In the genomic region with DNA sequence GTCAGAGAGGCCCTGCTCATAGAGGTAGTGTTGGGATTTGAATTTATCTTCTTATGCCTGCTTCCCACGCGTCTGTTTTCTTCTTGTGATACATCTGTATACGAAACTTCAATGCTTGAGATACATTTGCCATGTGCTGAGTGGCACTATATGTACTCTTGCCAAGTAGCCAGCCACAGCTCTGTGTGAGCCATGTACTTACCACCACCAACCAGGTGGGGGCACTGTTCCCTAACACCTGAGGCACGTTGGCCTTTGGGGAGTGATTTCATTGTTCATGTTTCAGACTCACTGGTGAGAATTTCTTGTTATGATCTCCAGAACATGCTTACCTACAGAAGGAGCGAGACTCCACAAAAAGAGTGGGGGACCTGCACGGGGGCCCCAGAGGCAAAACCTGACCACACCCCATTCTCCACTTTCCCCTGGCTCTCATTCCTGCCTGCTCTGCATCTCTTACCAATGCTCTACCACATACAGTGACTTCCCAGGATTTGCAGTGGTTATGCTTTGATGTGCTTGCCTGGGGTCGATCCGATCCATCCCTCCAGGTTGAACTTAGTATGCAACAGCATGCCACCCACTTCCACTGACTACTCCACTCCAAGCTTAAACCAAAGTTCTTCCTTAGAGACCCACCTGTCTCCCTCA, we compare ENCODE assay signal across 9 mouse cellular contexts. TPM values are rescaled to one million over a fixed set of nuclear protein-coding genes. Genes with fewer than 3 reads are reported as not detected.
A peak's percentile ranks its signal among the peaks of the same experiment; 100 is the strongest.
DNase-seq lines count a peak whose midpoint lies in the region; ATAC-seq lines count a peak whose summit lies in the region.
"Had no signal": no experiment of that assay in that cellular context is flagged by ENCODE, and none has a peak within 500 bp of the region (broad histone marks: within the 10 kb centered on the region; RNA-seq: fewer than 3 reads in every experiment).

No protein-coding gene starts in this region.

- no peak overlapping the region for H3K9ac ChIP-seq in embryonic facial prominence, embryonic 14.5 days (ENCODE audit: low read depth, low read length)

- no peaks in the 10 kb centered on the region for H3K4me1 ChIP-seq in embryonic facial prominence, embryonic 14.5 days (ENCODE audit: control insufficient read depth, insufficient read depth, low read length)
- no peaks in the 10 kb centered on the region for H3K4me1 ChIP-seq in heart, embryonic 10.5 days

- H3K9me3 ChIP-seq in embryonic facial prominence, embryonic 14.5 days (ENCODE audit: control insufficient read depth, low read length), result no peaks in the 10 kb centered on the region
- H3K9me3 ChIP-seq in heart, embryonic 10.5 days, result no peaks in the 10 kb centered on the region

- peak; percentile 39 to 49 for DNase-seq in adrenal gland, postnatal 4 days (ENCODE audit: low spot score in 2 of 2)
- DNase-seq in embryonic facial prominence, embryonic 14.5 days (ENCODE audit: low spot score), result peak; percentile 70
- peak; percentile 80 for DNase-seq in heart, embryonic 10.5 days (ENCODE audit: low spot score)
- peak; percentile 65 to 89 for DNase-seq in kidney, postnatal 36 days
- peak; percentile 74 to 78 for DNase-seq in lung, adult 18-20 months
- peak; percentile 89 for DNase-seq in testis, postnatal 10 days (ENCODE audit: low spot score)

- 21% methylated on average over 8 of the region's 8 CpGs for WGBS in embryonic facial prominence, embryonic 14.5 days
- 26% methylated on average over 8 of the region's 8 CpGs for WGBS in heart, embryonic 10.5 days

- no peaks in the 10 kb centered on the region for H3K36me3 ChIP-seq in embryonic facial prominence, embryonic 14.5 days (ENCODE audit: control insufficient read depth, insufficient read depth, low read length)
- no peaks in the 10 kb centered on the region for H3K36me3 ChIP-seq in heart, embryonic 10.5 days

- ATAC-seq in CD4-positive, CD25-positive, alpha-beta regulatory T cell, adult 4 months, result peak; percentile 85
- ATAC-seq in embryonic facial prominence, embryonic 14.5 days (ENCODE audit: low read depth), result 0 out of 2 replicates have a peak, but pooled peaks have one; percentile 53
- ATAC-seq in neutrophil, adult 5-6 weeks (ENCODE audit: extremely low read depth, insufficient number of reproducible peaks, low FRiP score, poor library complexity, severe bottlenecking), result peak; percentile 72

- no peak overlapping the region for H3K4me2 ChIP-seq in embryonic facial prominence, embryonic 14.5 days (ENCODE audit: low read depth, low read length)

- H3K27me3 ChIP-seq in embryonic facial prominence, embryonic 14.5 days (replicated peaks; ENCODE audit: control insufficient read depth, insufficient read depth, low read length), result no peaks in the 10 kb centered on the region
- H3K27me3 ChIP-seq in heart, embryonic 10.5 days (ENCODE audit: insufficient read depth, poor library complexity, severe bottlenecking), result peaks cover 8% of the 10 kb centered on the region; the same call in 1 of the 2 replicates

- H3K4me3 ChIP-seq in embryonic facial prominence, embryonic 14.5 days (ENCODE audit: low read depth, low read length), result no peak overlapping the region
- H3K4me3 ChIP-seq in heart, embryonic 10.5 days, result no peak overlapping the region
- H3K4me3 ChIP-seq: erythroblast, embryonic 14.5 days had no signal

- H3K27ac ChIP-seq in embryonic facial prominence, embryonic 14.5 days (replicated peaks; ENCODE audit: low read depth, low read length), result no peak overlapping the region
- no peak overlapping the region for H3K27ac ChIP-seq in heart, embryonic 10.5 days

RNA-seq across cellular contexts. Expression of a gene that starts 18.0 kb away (rescaled TPM):
- not detected for polyA plus RNA-seq in CD4-positive, CD25-positive, alpha-beta regulatory T cell, adult 4 months (2017; shearing (Covaris generic))
- total RNA-seq in adrenal gland, postnatal 4 days (2021), result 10 to 100 TPM; 42.2 to 83.6 TPM
- 0.18 TPM in 1 of 2 replicates, not detected in the other for polyA plus RNA-seq in embryonic facial prominence, embryonic 14.5 days (2014; fragmentation: Nextera tagmentation; extraction: Ambion mirVana)
- polyA plus RNA-seq in heart, embryonic 10.5 days (2016; fragmentation: Nextera tagmentation; extraction: Ambion mirVana), result 0.28 and 7.4 TPM in 2 replicates
- total RNA-seq in neutrophil, adult 5-6 weeks (2017), result not detected in 2 replicates
- polyA plus RNA-seq: erythroblast, embryonic 14.5 days had no signal
